Mouse (Mus musculus): ENCODE results near the gene Mroh8. TPM values are rescaled to one million over a fixed set of nuclear protein-coding genes. Genes with fewer than 3 reads are reported as not detected.

Gene Mroh8
- total and polyA plus RNA-seq, 3 experiments = 0.15 to 0.18 TPM; not detected in 1

GRCm38 (mm10) chr2:157283321-157283720, 4.0 kb upstream of the Mroh8 start:
- Histone ChIP-seq H3K9me3 (replicated peaks; ENCODE audit: insufficient read depth, low read length) (no peaks in the 10 kb centered on the region), H3K27ac (ENCODE audit: control insufficient read depth, low read depth, low read length) (no peak overlapping the region), H3K4me3 (ENCODE audit: control insufficient read depth in 1 of 2, insufficient read depth in 1 of 2, low read depth in 2 of 2, low read length in 2 of 2) (no peak overlapping the region), H3K36me3 (ENCODE audit: control insufficient read depth in 1 of 2, insufficient read depth in 2 of 2, low read length in 2 of 2) (peaks cover 6 to 15% of the 10 kb centered on the region in 2 experiments), H3K79me2 (ENCODE audit: control insufficient read depth, insufficient read depth, low read length, poor library complexity) (peaks cover 43% of the 10 kb centered on the region), H3K9ac (ENCODE audit: control insufficient read depth, low read depth, low read length, poor library complexity, severe bottlenecking) (no peak overlapping the region), H3K4me1 (ENCODE audit: control insufficient read depth in 1 of 2, insufficient read depth in 2 of 2, low read length in 2 of 2) (peaks cover 7 to 14% of the 10 kb centered on the region in 2 experiments), H3K27me3 (ENCODE audit: control insufficient read depth in 1 of 2, insufficient read depth in 2 of 2, low read length in 2 of 2) (no peaks in the 10 kb centered on the region)
- no peak for TF ChIP-seq TCF12 (IDR thresholded peaks at IDR 0.05; ENCODE audit: low read depth, low read length)
- TF ChIP-seq ETS1 (IDR thresholded peaks at IDR 0.05; ENCODE audit: low read depth, low read length) = no peak
- TF ChIP-seq JUND (IDR thresholded peaks at IDR 0.05; ENCODE audit: low read depth, low read length) = no peak
- no peak for TF ChIP-seq POLR2AphosphoS5 (IDR thresholded peaks at IDR 0.05; ENCODE audit: borderline replicate concordance, low read depth, low read length)
- TF ChIP-seq ELF1 (IDR thresholded peaks at IDR 0.05; ENCODE audit: low read depth, low read length) = no peak
- TF ChIP-seq BHLHE40 (IDR thresholded peaks at IDR 0.05; ENCODE audit: borderline replicate concordance, low read depth, low read length) = no peak
- no peak for TF ChIP-seq ZC3H11A (IDR thresholded peaks at IDR 0.05; ENCODE audit: low read depth, low read length)
- no peak for TF ChIP-seq NRF1 (IDR thresholded peaks at IDR 0.05; ENCODE audit: insufficient read depth, low read depth, low read length, poor library complexity, severe bottlenecking)
- no peak for TF ChIP-seq CHD1 (IDR thresholded peaks at IDR 0.05; ENCODE audit: low read depth, low read length)
- no peak for TF ChIP-seq MAX (IDR thresholded peaks at IDR 0.05; ENCODE audit: low read length)
- no peak for TF ChIP-seq EP300 (IDR thresholded peaks at IDR 0.05; ENCODE audit: low read depth in 1 of 2, low read length in 2 of 2)
- no peak for TF ChIP-seq MEF2A (IDR thresholded peaks at IDR 0.05; ENCODE audit: extremely low read depth, insufficient replicate concordance, low read depth, low read length, poor library complexity, severe bottlenecking)
- TF ChIP-seq MXI1 (IDR thresholded peaks at IDR 0.05; ENCODE audit: low read depth, low read length) = no peak
- no peak for TF ChIP-seq ZMIZ1 (IDR thresholded peaks at IDR 0.05; ENCODE audit: low read depth, low read length)
- TF ChIP-seq TAL1 (IDR thresholded peaks at IDR 0.05; ENCODE audit: low read length) = no peak
- no peak for TF ChIP-seq GABPA (IDR thresholded peaks at IDR 0.05; ENCODE audit: low read depth, low read length)
- no peak for TF ChIP-seq RAD21 (IDR thresholded peaks at IDR 0.05; ENCODE audit: low read depth, low read length)
- no peak for TF ChIP-seq TBP (IDR thresholded peaks at IDR 0.05; ENCODE audit: low read depth, low read length)
- TF ChIP-seq CHD2 (IDR thresholded peaks at IDR 0.05; ENCODE audit: low read length) = no peak
- no peak for DNase-seq (ENCODE audit: low read depth, low spot score)

GRCm38 (mm10) chr2:157278717-157279415, 483 bp downstream of the Mroh8 start, which contains the start of gene Rpn2:
Gene Rpn2 (plus strand): TSS chr2:157279017.
- H3K36me3 ChIP-seq (ENCODE audit: control insufficient read depth in 1 of 2, insufficient read depth in 2 of 2, low read length in 2 of 2) = peaks cover 0 to 9% of the 10 kb centered on the region in 2 experiments; a peak in 3 of 4 replicates
- peaks cover 4 to 16% of the 10 kb centered on the region in 2 experiments for H3K4me1 ChIP-seq (ENCODE audit: control insufficient read depth in 1 of 2, insufficient read depth in 2 of 2, low read length in 2 of 2)
- peak; percentile 96 for DNase-seq (ENCODE audit: low read depth, low spot score)
- peak within 1 kb of the TSS; percentile 98 for H3K9ac ChIP-seq (ENCODE audit: control insufficient read depth, low read depth, low read length, poor library complexity, severe bottlenecking)
- H3K27me3 ChIP-seq (ENCODE audit: control insufficient read depth in 1 of 2, insufficient read depth in 2 of 2, low read length in 2 of 2) = no peaks in the 10 kb centered on the region; a peak in 1 of 4 replicates
- H3K79me2 ChIP-seq (ENCODE audit: control insufficient read depth, insufficient read depth, low read length, poor library complexity) = peaks cover 36% of the 10 kb centered on the region
- no peaks in the 10 kb centered on the region for H3K9me3 ChIP-seq (replicated peaks; ENCODE audit: insufficient read depth, low read length)
- H3K27ac ChIP-seq (ENCODE audit: control insufficient read depth, low read depth, low read length) = peak within 1 kb of the TSS; percentile 78
- H3K4me3 ChIP-seq (ENCODE audit: control insufficient read depth in 1 of 2, insufficient read depth in 1 of 2, low read depth in 2 of 2, low read length in 2 of 2) = peak within 1 kb of the TSS; percentile 80 to 98
- peak; percentile 82 to 90; a peak in 3 of 4 replicates for TF ChIP-seq POLR2A (IDR thresholded peaks at IDR 0.05; ENCODE audit: control insufficient read depth in 1 of 2, insufficient read depth in 1 of 2, low read depth in 1 of 2, low read length in 2 of 2, poor library complexity in 1 of 2)
- no peak for TF ChIP-seq SMC3 (IDR thresholded peaks at IDR 0.05; ENCODE audit: low read depth, low read length)
- TF ChIP-seq JUND (IDR thresholded peaks at IDR 0.05; ENCODE audit: low read depth, low read length) = no peak
- peak; percentile 71 for TF ChIP-seq NELFE (IDR thresholded peaks at IDR 0.05; ENCODE audit: low read depth, low read length)
- peak; percentile 78 for TF ChIP-seq HCFC1 (IDR thresholded peaks at IDR 0.05; ENCODE audit: low read depth, low read length)
- TF ChIP-seq USF1 (IDR thresholded peaks at IDR 0.05; ENCODE audit: low read depth, low read length) = no peak
- TF ChIP-seq TCF12 (IDR thresholded peaks at IDR 0.05; ENCODE audit: low read depth, low read length) = peak; percentile 52; the same call in 1 of the 2 replicates
- peak; percentile 59 for TF ChIP-seq MAX (IDR thresholded peaks at IDR 0.05; ENCODE audit: low read length)
- TF ChIP-seq ZNF384 (IDR thresholded peaks at IDR 0.05; ENCODE audit: low read depth, low read length) = peak; percentile 61; the same call in 1 of the 2 replicates
- TF ChIP-seq SIN3A (IDR thresholded peaks at IDR 0.05; ENCODE audit: low read length) = peak; percentile 75
- TF ChIP-seq CHD2 (IDR thresholded peaks at IDR 0.05; ENCODE audit: low read length) = peak; percentile 48; the same call in 1 of the 2 replicates
- TF ChIP-seq NRF1 (IDR thresholded peaks at IDR 0.05; ENCODE audit: insufficient read depth, low read depth, low read length, poor library complexity, severe bottlenecking) = peak; percentile 23; the same call in 1 of the 2 replicates
- peak; percentile 99; the same call in 1 of the 2 replicates for TF ChIP-seq CHD1 (IDR thresholded peaks at IDR 0.05; ENCODE audit: low read depth, low read length)
- no peak for TF ChIP-seq GABPA (IDR thresholded peaks at IDR 0.05; ENCODE audit: low read depth, low read length)
- peak; percentile 74; the same call in 1 of the 2 replicates for TF ChIP-seq POLR2AphosphoS2 (IDR thresholded peaks at IDR 0.05; ENCODE audit: low read length)
- TF ChIP-seq ZKSCAN1 (IDR thresholded peaks at IDR 0.05; ENCODE audit: low read depth, low read length) = no peak
- peak; percentile 82 for TF ChIP-seq MXI1 (IDR thresholded peaks at IDR 0.05; ENCODE audit: low read depth, low read length)
- no peak for TF ChIP-seq E2F4 (IDR thresholded peaks at IDR 0.05; ENCODE audit: borderline replicate concordance, low read depth, low read length)
